Mouse (Mus musculus): ENCODE measurements around the gene Lgr6.

DNA sequence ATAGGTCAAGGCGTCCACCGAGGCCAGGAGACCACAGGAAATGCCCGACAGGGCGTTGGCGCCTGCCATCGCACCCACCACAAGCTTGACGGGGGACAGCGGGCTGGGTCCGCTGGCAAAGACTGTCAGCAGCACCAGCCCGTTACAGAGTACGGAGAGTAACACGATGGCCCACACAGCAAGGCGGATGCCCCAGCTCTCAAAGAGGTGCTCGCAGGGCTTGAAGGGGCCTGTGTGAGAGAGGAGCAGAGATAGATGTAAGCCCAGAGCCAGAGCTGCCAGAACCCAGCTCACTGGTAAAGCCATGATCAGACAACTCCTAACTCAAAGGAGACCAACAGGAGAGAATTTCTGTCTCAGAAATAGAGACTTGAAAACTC, 117.1 kb downstream of the Lgr6 start:
- TF ChIP-seq CTCF (IDR thresholded peaks at IDR 0.05; ENCODE audit: extremely low read depth, insufficient read depth, insufficient read length, insufficient replicate concordance): no peak
- no peak for TF ChIP-seq POLR2A (IDR thresholded peaks at IDR 0.05; ENCODE audit: low read depth, low read length)
